Mouse (Mus musculus): ENCODE measurements around the gene Sp9. TPM values are rescaled to one million over a fixed set of nuclear protein-coding genes. Genes with fewer than 3 reads are reported as not detected.

The Sp9 gene
- total RNA-seq, 1 experiment from 2014 or later = not detected

- peak; percentile 38 for DNase-seq
Observed at GRCm38 (mm10) chr2:73274119-73274920, 2.6 kb downstream of the Sp9 start.

DNA sequence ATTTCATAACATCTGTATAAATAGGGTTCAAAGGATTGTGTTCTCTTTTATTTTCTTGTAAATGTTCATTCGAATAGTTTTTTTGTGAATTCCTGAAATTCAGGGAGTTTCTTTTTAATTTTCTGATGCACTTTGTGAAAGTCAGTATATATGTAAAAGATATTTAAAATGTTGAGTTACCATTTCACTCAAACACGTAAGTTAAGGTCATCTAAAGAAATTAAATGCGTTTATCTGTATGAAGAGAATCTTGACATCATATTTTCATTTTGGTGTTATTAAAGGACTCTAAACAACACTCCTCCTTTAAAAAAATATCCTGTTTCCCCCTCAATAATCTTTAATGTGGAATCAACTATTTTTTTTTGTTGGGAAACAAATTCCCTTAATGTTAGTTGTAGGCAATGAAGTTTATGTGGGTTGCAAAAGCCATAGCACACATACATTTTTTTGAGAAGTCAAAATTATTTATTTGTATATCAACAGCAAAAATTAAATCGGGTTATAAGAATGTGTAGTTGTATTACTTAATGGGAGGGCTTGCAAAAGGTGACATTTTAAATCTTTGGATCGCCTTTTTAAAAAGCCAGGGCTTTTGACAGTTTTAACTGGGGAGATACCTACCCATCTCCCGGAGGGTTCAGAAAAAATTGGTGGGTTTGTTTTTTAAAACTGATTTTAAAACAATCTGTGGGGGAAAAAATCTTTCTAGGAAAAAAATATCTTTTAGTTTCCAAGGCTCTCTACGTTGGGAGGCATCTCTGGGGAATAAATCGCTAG lies 3.7 kb downstream of the Sp9 start:
- no peak for DNase-seq

- no peak for DNase-seq
Observed at GRCm38 (mm10) chr2:73276141-73276571, 4.4 kb downstream of the Sp9 start.

DNA sequence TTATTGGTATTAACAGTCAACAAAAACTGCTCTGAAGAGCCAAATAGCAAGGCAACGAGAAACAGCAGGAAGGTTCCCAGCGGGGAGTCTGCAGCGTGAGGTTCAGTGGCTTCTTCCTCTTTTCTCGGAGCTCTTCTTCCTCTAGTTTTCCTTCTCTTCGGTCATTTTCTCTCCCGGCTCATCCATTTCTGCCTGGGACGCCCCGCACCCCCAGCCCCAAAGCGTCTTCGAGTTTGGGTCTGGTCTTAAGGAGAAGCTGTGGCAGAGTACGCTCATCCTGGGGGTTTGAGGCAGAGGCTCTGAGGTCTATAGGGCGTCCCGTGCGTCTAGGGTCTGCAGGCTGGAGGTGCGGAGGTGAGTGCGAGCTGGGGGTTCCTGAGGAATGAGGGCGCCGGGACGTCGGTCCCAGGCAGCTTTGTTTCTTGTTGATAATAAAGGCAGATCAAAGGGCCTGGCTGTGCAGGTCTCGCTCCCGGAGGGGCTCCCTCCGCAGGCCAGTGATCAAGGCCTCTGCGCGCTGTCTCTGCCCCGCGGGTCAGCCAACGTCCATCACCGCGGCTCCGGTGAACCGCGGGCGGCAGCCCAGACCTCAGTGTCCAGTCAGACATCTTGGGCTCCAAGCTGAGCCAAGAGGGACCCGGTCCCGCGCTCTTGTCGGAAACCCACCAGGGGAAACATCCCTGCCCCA lies 5.4 kb downstream of the Sp9 start:
- DNase-seq = no peak

GRCm38 (mm10) chr2:73277709-73278075 lies 6.0 kb downstream of the Sp9 start:
- DNase-seq = no peak

DNA sequence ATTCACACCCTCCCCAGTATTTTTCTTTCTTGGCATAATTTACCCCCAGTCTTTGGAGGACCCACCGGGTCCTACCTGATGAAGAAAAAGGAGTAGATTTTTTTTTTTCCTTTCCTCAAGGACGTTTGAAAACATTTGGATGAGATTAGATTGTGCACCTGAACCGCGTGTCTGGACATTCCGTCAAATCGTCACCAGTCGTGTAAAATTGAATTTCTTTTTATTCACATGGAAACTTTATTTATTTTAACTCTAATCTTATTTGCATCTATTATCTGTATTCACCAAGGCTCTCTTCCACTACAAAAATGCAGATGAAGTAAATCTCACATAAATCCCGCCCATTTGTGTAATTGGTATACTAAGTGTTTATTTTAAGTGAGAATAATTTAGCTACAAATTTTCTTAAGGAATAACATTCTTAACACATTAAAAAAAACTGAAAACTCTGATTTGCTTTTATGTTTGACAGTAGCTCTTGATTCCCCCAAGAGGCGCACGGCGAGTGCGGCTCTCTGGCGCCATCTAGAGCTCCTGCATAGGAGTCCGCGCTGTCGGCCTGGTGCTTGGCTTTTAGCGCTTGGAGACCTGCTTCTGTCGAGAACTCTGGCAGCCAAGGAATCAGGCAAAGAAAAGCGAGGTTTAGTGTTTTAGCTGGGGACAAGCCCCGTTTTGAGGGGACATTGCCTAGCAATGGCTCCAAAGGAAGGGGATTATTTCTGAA lies 6.6 kb downstream of the Sp9 start:
- peak; percentile 89 for DNase-seq

DNA sequence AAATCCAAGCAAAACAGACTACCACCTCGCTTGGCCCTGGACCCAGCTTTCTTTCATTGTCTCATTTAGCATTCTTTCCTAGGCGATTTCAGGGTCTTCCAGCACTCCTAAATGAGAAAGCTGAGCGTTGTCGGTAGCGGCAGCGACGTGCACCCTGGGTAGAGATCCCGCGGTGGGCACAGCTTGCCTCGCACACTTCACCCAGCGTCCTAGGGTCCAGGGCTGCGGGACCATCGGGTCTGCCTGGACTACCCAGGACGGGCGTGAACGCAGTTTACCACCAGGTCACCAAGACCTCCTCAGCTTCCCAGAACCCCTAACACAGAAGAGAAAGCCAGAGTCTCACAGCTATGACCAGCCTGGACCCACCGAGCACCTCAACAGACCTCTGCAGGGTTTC lies 7.1 kb downstream of the Sp9 start:
- no peak for DNase-seq

DNA sequence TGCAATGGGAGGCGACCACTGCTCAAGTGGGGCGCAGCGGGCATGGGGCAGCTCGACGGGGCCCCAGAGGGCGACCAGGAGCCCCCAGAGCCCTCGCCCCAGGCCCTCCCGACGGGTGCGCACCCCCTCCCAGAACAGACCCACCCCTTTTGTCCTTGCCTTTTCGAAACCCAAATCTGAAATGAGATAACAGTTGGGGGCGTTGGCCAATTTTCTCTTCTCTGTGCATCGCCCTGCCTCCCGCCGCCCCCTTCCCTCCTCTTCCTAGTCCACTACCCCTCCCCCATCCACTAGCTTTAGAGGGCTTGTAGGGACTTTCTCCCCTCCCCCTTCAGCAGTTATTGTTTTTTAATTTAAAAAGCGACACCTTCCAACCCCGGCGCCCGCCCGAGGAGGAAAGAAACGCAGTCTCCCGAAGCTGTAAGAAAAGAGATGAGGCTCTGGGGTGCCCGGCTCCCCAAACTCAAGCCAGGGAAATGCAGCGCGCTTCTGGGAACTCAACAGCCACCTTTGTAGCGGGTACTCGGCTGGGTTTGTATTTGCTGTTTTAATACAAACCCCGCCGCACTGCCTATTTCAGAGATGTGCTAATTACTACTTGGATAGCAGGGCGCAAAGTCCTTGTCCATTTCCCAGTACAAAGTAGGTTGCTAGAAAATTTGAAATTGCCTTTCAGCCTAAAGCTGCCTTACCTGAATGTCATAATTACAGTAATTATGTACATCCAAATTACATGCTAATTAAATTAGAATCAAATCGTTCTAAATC lies 7.7 kb downstream of the Sp9 start:
- DNase-seq = no peak

DNA sequence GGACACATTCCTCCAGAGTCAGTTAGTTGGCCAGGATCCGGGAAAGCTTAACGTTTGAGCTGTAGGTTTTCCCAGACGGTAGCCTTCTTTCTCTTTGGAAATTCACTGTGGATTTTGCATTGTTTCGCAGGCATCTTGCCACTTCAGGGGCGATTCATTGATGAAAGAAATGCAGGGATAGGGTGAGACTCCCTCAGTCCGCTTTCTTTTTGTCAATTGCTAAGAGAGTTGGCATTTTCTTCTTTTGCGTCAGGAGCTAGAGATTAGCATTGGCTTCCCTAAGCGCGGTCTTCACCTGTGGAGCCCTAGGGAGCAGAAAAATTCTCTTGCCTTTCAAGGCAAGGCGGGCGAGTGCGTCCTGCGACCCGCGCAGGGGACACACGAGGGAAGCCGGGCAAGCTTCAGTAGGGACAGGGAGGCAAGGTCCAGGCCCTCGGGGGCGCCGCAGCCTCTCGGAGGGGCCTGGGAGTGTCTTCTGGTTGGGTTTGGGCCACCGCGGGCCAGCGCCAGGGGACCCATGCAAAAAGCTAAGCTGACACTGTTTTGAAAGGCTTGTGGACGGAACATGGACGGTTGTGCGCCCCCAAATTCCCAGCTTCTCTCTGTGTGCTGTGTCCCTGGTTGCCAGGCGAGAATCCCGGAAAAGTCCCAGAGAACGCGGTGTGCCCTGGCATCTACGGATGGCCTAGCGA lies 8.8 kb downstream of the Sp9 start:
- DNase-seq = no peak

DNA sequence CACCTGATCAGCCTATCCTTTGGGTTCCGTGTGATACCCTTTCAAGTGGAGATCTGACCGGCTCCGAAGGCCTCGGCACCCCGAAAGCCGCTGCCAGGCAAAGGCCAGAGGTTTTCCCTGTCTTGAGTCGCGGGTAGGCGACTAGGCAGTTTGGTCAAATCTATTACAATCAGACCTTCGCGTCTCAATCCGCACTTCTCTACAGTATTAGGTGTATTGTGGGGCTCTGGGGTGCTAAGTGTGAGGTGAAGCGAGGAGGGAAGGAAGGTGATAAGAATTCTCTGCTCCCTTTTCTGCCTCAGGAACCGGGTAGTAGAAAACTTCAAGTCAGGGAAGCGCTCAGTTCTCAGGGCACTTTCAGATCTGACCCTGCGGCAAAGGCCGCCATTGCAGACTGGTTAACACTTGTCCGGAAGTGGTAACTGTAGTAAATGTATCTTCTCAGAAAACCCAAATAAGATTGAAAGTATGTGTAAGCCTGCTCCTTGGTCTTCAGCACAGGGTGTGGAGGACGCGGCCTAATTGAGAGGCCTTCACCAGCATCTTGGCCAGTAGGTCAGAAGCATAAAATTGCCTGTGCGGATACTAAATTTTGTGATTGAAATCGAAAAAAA lies 9.4 kb downstream of the Sp9 start:
- DNase-seq = no peak

DNA sequence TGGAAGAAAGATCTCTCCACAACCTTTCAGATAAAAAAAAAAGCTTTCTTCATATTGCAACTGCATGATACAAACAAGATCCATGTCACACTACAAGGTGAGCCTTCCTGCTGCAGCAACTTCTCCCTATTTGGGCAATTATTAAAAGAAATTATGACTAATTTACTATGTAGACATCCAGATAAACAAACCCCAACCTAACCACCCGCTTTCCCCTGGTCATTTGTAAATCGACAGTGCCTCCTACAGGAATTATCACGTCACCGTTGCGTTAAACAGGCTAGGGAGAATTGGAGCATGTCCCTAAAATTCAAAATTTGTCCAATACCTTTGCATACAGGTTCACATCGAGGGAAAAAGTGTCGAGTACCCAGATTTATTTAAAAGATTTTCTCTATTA lies 10.0 kb downstream of the Sp9 start:
- no peak for DNase-seq

- DNase-seq = no peak
Observed at GRCm38 (mm10) chr2:73285630-73286029, 13.9 kb downstream of the Sp9 start.

DNA sequence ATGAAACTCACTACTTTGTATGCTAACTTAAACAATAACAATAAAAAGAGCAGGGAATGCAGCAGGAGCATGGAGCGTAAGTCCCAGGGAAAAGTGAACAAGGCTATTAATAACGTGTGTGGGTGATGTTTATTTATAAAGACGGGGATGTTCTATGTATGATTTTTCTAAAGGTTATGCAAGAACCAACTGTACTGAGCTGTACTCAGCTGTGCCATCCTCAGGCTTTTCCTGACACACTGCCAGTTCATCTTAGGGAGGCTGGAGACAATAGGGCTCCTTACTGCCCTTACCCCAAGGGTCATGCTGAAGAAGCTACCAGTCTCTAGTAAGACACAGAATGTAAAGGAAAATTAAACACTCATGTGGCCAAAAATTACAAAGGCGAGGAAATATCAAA lies 19.4 kb downstream of the Sp9 start:
- DNase-seq = no peak

- DNase-seq = no peak
Observed at GRCm38 (mm10) chr2:73295023-73295422, 23.3 kb downstream of the Sp9 start.

GRCm38 (mm10) chr2:73298154-73298553 lies 26.4 kb downstream of the Sp9 start:
- no peak for DNase-seq

GRCm38 (mm10) chr2:73298841-73299240 lies 27.1 kb downstream of the Sp9 start:
- DNase-seq = no peak

GRCm38 (mm10) chr2:73301979-73302378 lies 30.3 kb downstream of the Sp9 start:
- DNase-seq = no peak

- DNase-seq = no peak
Observed at GRCm38 (mm10) chr2:73302722-73303121, 31.0 kb downstream of the Sp9 start.

GRCm38 (mm10) chr2:73304506-73304905 lies 32.8 kb downstream of the Sp9 start:
- DNase-seq = no peak

GRCm38 (mm10) chr2:73306006-73306405 lies 34.3 kb downstream of the Sp9 start:
- no peak for DNase-seq
